Mouse (Mus musculus): Measurements from ENCODE around the gene Ltv1. TPM values are rescaled to one million over a fixed set of nuclear protein-coding genes. Genes with fewer than 3 reads are reported as not detected.
A peak's percentile ranks its signal among the peaks of the same experiment; 100 is the strongest.

The Ltv1 gene
- 70.3 and 74.0 TPM in 2 replicates for polyA plus RNA-seq (2014; fragmentation: Nextera tagmentation; extraction: Ambion mirVana)

GRCm38 (mm10) chr10:13192731-13193351 is at the start of gene Ltv1:
Gene Ltv1, minus strand, starts transcription at chr10:13193168.
- Histone ChIP-seq H3K4me3 (ENCODE audit: low read depth, low read length) (peak within 1 kb of the TSS; percentile 71), H3K4me2 (ENCODE audit: low read depth, low read length, severe bottlenecking) (peak within 1 kb of the TSS; percentile 71), H3K36me3 (ENCODE audit: control insufficient read depth, insufficient read depth, low read length) (no peaks in the 10 kb centered on the region; the same call in 1 of the 2 replicates), H3K27me3 (ENCODE audit: control insufficient read depth, insufficient read depth, low read length) (no peaks in the 10 kb centered on the region), H3K4me1 (replicated peaks; ENCODE audit: control insufficient read depth, insufficient read depth, low read length) (peaks cover 9% of the 10 kb centered on the region; the same call in 1 of the 2 replicates), H3K27ac (ENCODE audit: low read depth, low read length) (no peak within 1 kb of the TSS), H3K9me3 (ENCODE audit: control insufficient read depth, low read length) (no peaks in the 10 kb centered on the region), H3K9ac (ENCODE audit: low read length) (peak within 1 kb of the TSS; percentile 63)
- ATAC-seq (replicated peaks; ENCODE audit: low FRiP score) (peak; percentile 99), DNase-seq (ENCODE audit: low spot score) (peak; percentile 96)
- under 1% methylated on average over 43 of the region's 43 CpGs for WGBS

- ATAC-seq (replicated peaks; ENCODE audit: low FRiP score), result no peak
- Histone ChIP-seq H3K27ac (ENCODE audit: low read depth, low read length) (no peak overlapping the region), H3K4me3 (ENCODE audit: low read depth, low read length) (no peak overlapping the region), H3K9me3 (ENCODE audit: control insufficient read depth, low read length) (no peaks in the 10 kb centered on the region), H3K36me3 (ENCODE audit: control insufficient read depth, insufficient read depth, low read length) (no peaks in the 10 kb centered on the region; the same call in 1 of the 2 replicates), H3K9ac (ENCODE audit: low read length) (no peak overlapping the region), H3K27me3 (ENCODE audit: control insufficient read depth, insufficient read depth, low read length) (no peaks in the 10 kb centered on the region), H3K4me1 (replicated peaks; ENCODE audit: control insufficient read depth, insufficient read depth, low read length) (no peaks in the 10 kb centered on the region), H3K4me2 (ENCODE audit: low read depth, low read length, severe bottlenecking) (no peak overlapping the region)
- no peak for DNase-seq (ENCODE audit: low spot score)
- WGBS, result 73% methylated on average over 4 of the region's 4 CpGs
These were observed 47.5 kb upstream of the Ltv1 start for GRCm38 (mm10) chr10:13240431-13240830.

GRCm38 (mm10) chr10:13238188-13238587 is 45.2 kb upstream of the Ltv1 start:
- DNase-seq (ENCODE audit: low spot score) (no peak), ATAC-seq (replicated peaks; ENCODE audit: low FRiP score) (no peak)
- no peak overlapping the region for H3K9ac ChIP-seq (ENCODE audit: low read length)
- H3K27me3 ChIP-seq (ENCODE audit: control insufficient read depth, insufficient read depth, low read length), result no peaks in the 10 kb centered on the region
- no peak overlapping the region for H3K4me2 ChIP-seq (ENCODE audit: low read depth, low read length, severe bottlenecking)
- H3K4me3 ChIP-seq (ENCODE audit: low read depth, low read length), result no peak overlapping the region
- H3K27ac ChIP-seq (ENCODE audit: low read depth, low read length), result no peak overlapping the region
- 93% methylated on average over 4 of the region's 4 CpGs for WGBS
- H3K9me3 ChIP-seq (ENCODE audit: control insufficient read depth, low read length), result no peaks in the 10 kb centered on the region
- no peaks in the 10 kb centered on the region; the same call in 1 of the 2 replicates for H3K36me3 ChIP-seq (ENCODE audit: control insufficient read depth, insufficient read depth, low read length)
- no peaks in the 10 kb centered on the region; the same call in 1 of the 2 replicates for H3K4me1 ChIP-seq (replicated peaks; ENCODE audit: control insufficient read depth, insufficient read depth, low read length)

GRCm38 (mm10) chr10:13236866-13237265 is 43.9 kb upstream of the Ltv1 start:
- no peak for DNase-seq (ENCODE audit: low spot score)
- WGBS, result 89% methylated on average over 5 of the region's 5 CpGs

GRCm38 (mm10) chr10:13234503-13234902 is 41.5 kb upstream of the Ltv1 start:
- Histone ChIP-seq H3K4me1 (replicated peaks; ENCODE audit: control insufficient read depth, insufficient read depth, low read length) (peaks cover 5% of the 10 kb centered on the region; the same call in 1 of the 2 replicates), H3K4me2 (ENCODE audit: low read depth, low read length, severe bottlenecking) (no peak overlapping the region), H3K9me3 (ENCODE audit: control insufficient read depth, low read length) (no peaks in the 10 kb centered on the region), H3K9ac (ENCODE audit: low read length) (no peak overlapping the region), H3K27me3 (ENCODE audit: control insufficient read depth, insufficient read depth, low read length) (no peaks in the 10 kb centered on the region), H3K27ac (ENCODE audit: low read depth, low read length) (no peak overlapping the region), H3K4me3 (ENCODE audit: low read depth, low read length) (no peak overlapping the region), H3K36me3 (ENCODE audit: control insufficient read depth, insufficient read depth, low read length) (no peaks in the 10 kb centered on the region)
- WGBS, result 77% methylated on average over 3 of the region's 3 CpGs
- ATAC-seq (replicated peaks; ENCODE audit: low FRiP score) (no peak), DNase-seq (ENCODE audit: low spot score) (no peak)

More at GRCm38 (mm10) chr10:13236866-13237265, 43.9 kb upstream of the Ltv1 start:
- no peak overlapping the region for H3K4me2 ChIP-seq (ENCODE audit: low read depth, low read length, severe bottlenecking)
- no peak overlapping the region for H3K4me3 ChIP-seq (ENCODE audit: low read depth, low read length)
- no peak overlapping the region for H3K9ac ChIP-seq (ENCODE audit: low read length)
- no peak overlapping the region for H3K27ac ChIP-seq (ENCODE audit: low read depth, low read length)
- H3K9me3 ChIP-seq (ENCODE audit: control insufficient read depth, low read length), result no peaks in the 10 kb centered on the region
- ATAC-seq (replicated peaks; ENCODE audit: low FRiP score), result no peak
- no peaks in the 10 kb centered on the region; the same call in 1 of the 2 replicates for H3K36me3 ChIP-seq (ENCODE audit: control insufficient read depth, insufficient read depth, low read length)
- H3K27me3 ChIP-seq (ENCODE audit: control insufficient read depth, insufficient read depth, low read length), result no peaks in the 10 kb centered on the region
- H3K4me1 ChIP-seq (replicated peaks; ENCODE audit: control insufficient read depth, insufficient read depth, low read length), result peaks cover 5% of the 10 kb centered on the region; the same call in 1 of the 2 replicates

- Histone ChIP-seq H3K36me3 (ENCODE audit: control insufficient read depth, insufficient read depth, low read length) (no peaks in the 10 kb centered on the region), H3K4me3 (ENCODE audit: low read depth, low read length) (no peak overlapping the region), H3K9ac (ENCODE audit: low read length) (no peak overlapping the region), H3K4me1 (replicated peaks; ENCODE audit: control insufficient read depth, insufficient read depth, low read length) (peaks cover 5% of the 10 kb centered on the region; the same call in 1 of the 2 replicates), H3K27ac (ENCODE audit: low read depth, low read length) (no peak overlapping the region), H3K4me2 (ENCODE audit: low read depth, low read length, severe bottlenecking) (no peak overlapping the region), H3K27me3 (ENCODE audit: control insufficient read depth, insufficient read depth, low read length) (no peaks in the 10 kb centered on the region), H3K9me3 (ENCODE audit: control insufficient read depth, low read length) (no peaks in the 10 kb centered on the region)
- WGBS, result 78% methylated on average over 10 of the region's 10 CpGs
- ATAC-seq (replicated peaks; ENCODE audit: low FRiP score), result no peak
- no peak for DNase-seq (ENCODE audit: low spot score)
These were observed 41.0 kb upstream of the Ltv1 start for GRCm38 (mm10) chr10:13233941-13234340.

GRCm38 (mm10) chr10:13233143-13233622 is 40.2 kb upstream of the Ltv1 start:
- no peak overlapping the region for H3K27ac ChIP-seq (ENCODE audit: low read depth, low read length)
- no peak overlapping the region for H3K4me3 ChIP-seq (ENCODE audit: low read depth, low read length)
- no peak for ATAC-seq (replicated peaks; ENCODE audit: low FRiP score)
- no peaks in the 10 kb centered on the region for H3K27me3 ChIP-seq (ENCODE audit: control insufficient read depth, insufficient read depth, low read length)
- no peaks in the 10 kb centered on the region for H3K36me3 ChIP-seq (ENCODE audit: control insufficient read depth, insufficient read depth, low read length)
- no peak overlapping the region; the same call in 1 of the 2 replicates for H3K9ac ChIP-seq (ENCODE audit: low read length)
- peaks cover 5% of the 10 kb centered on the region; the same call in 1 of the 2 replicates for H3K4me1 ChIP-seq (replicated peaks; ENCODE audit: control insufficient read depth, insufficient read depth, low read length)
- 38% methylated on average over 2 of the region's 2 CpGs for WGBS
- H3K9me3 ChIP-seq (ENCODE audit: control insufficient read depth, low read length), result no peaks in the 10 kb centered on the region
- no peak overlapping the region for H3K4me2 ChIP-seq (ENCODE audit: low read depth, low read length, severe bottlenecking)
- no peak for DNase-seq (ENCODE audit: low spot score)

- Histone ChIP-seq H3K27me3 (ENCODE audit: control insufficient read depth, insufficient read depth, low read length) (no peaks in the 10 kb centered on the region), H3K9me3 (ENCODE audit: control insufficient read depth, low read length) (no peaks in the 10 kb centered on the region), H3K9ac (ENCODE audit: low read length) (no peak overlapping the region; the same call in 1 of the 2 replicates), H3K4me2 (ENCODE audit: low read depth, low read length, severe bottlenecking) (no peak overlapping the region), H3K27ac (ENCODE audit: low read depth, low read length) (no peak overlapping the region), H3K36me3 (ENCODE audit: control insufficient read depth, insufficient read depth, low read length) (no peaks in the 10 kb centered on the region), H3K4me3 (ENCODE audit: low read depth, low read length) (no peak overlapping the region), H3K4me1 (replicated peaks; ENCODE audit: control insufficient read depth, insufficient read depth, low read length) (peaks cover 5% of the 10 kb centered on the region; the same call in 1 of the 2 replicates)
- DNase-seq (ENCODE audit: low spot score), result no peak
- WGBS, result 64% methylated on average over 9 of the region's 9 CpGs
- peak; percentile 33; the same call in 1 of the 2 replicates for ATAC-seq (replicated peaks; ENCODE audit: low FRiP score)
These were observed 39.6 kb upstream of the Ltv1 start for GRCm38 (mm10) chr10:13232443-13233142.
